ENCODE assay signal across 34 mouse cellular contexts in the genomic region with DNA sequence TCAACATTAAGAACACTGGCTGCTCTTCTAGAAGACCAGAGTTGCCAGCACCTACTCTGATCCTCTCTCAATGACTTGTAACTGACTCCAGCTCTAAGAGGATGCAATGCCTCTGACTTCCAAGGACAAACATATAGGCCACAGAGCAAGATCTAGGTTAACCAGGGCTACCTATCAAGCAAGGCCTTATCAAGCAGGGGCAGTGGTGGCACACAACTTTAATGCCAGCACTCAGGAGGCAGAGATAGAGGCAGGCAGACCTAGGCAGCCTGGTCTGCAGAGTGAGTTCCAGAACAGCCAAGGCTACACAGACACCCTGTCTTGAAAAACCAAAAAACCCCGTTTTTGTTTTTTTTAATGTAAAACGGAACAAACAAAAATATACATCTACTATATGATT. TPM values are rescaled to one million over a fixed set of nuclear protein-coding genes. Genes with fewer than 3 reads are reported as not detected.
DNase-seq lines count a peak whose midpoint lies in the region; ATAC-seq and TF ChIP-seq lines count a peak whose summit lies in the region.
"Had no signal": no experiment of that assay in that cellular context is flagged by ENCODE, and none has a peak within 500 bp of the region (broad histone marks: within the 10 kb centered on the region; RNA-seq: fewer than 3 reads in every experiment).

No protein-coding gene starts in this region.

- no peak overlapping the region for H3K4me2 ChIP-seq in liver, embryonic 14.5 days (ENCODE audit: low read depth)
- no peak overlapping the region for H3K4me2 ChIP-seq in kidney, embryonic 15.5 days
- H3K4me2 ChIP-seq: embryonic facial prominence, embryonic 13.5 days; forebrain, embryonic 13.5 days; heart, embryonic 11.5 days; hindbrain, embryonic 12.5 days; limb, embryonic 13.5 days; midbrain, embryonic 11.5 days had no signal

- H3K9me3 ChIP-seq in liver, embryonic 14.5 days (ENCODE audit: control insufficient read depth, low read length): no peaks in the 10 kb centered on the region
- no peaks in the 10 kb centered on the region for H3K9me3 ChIP-seq in kidney, embryonic 15.5 days (replicated peaks)
- H3K9me3 ChIP-seq: embryonic facial prominence, embryonic 13.5 days; forebrain, embryonic 13.5 days; hindbrain, embryonic 12.5 days; limb, embryonic 13.5 days had no signal

- H3K27me3 ChIP-seq in liver, embryonic 14.5 days (ENCODE audit: control insufficient read depth, insufficient read depth, low read length): no peaks in the 10 kb centered on the region
- H3K27me3 ChIP-seq in kidney, embryonic 15.5 days: no peaks in the 10 kb centered on the region
- H3K27me3 ChIP-seq: CH12.LX; embryonic facial prominence, embryonic 13.5 days; forebrain, embryonic 13.5 days; hindbrain, embryonic 12.5 days; limb, embryonic 13.5 days had no signal

- 52% methylated on average over 2 of the region's 2 CpGs for WGBS in liver, embryonic 14.5 days (ENCODE audit: insufficient replicate concordance)
- 90% methylated on average over 2 of the region's 2 CpGs for WGBS in kidney, embryonic 15.5 days

- H3K9ac ChIP-seq in liver, embryonic 14.5 days (replicated peaks): no peak overlapping the region
- no peak overlapping the region for H3K9ac ChIP-seq in kidney, embryonic 15.5 days
- H3K9ac ChIP-seq: embryonic facial prominence, embryonic 13.5 days; forebrain, embryonic 13.5 days; hindbrain, embryonic 12.5 days; limb, embryonic 13.5 days had no signal

- H3K36me3 ChIP-seq in liver, embryonic 14.5 days (replicated peaks; ENCODE audit: control insufficient read depth, insufficient read depth, low read depth): peaks cover 3% of the 10 kb centered on the region; the same call in 1 of the 2 replicates
- H3K36me3 ChIP-seq in kidney, embryonic 15.5 days: no peaks in the 10 kb centered on the region; the same call in 1 of the 2 replicates
- H3K36me3 ChIP-seq: embryonic facial prominence, embryonic 13.5 days; hindbrain, embryonic 12.5 days had no signal

- peak; percentile 34 for DNase-seq in heart, adult 11 months
- no peak for DNase-seq in heart, adult 9 months (ENCODE audit: low spot score in 2 of 2)
- peak; percentile 20 to 47 (median 38) for DNase-seq in liver, embryonic 14.5 days (ENCODE audit: low read depth in 3 of 3, low spot score in 3 of 3)
- no peak for DNase-seq in cerebellum, postnatal 14 days
- no peak for DNase-seq in urinary bladder, postnatal 36 days (ENCODE audit: low spot score in 2 of 2)
- DNase-seq: adrenal gland, adult 2 months; cerebellum, adult 11 months; cerebellum, adult 9-10 months; gastrocnemius, postnatal 14 days; heart, postnatal 36 days; kidney, adult 8-10 months; kidney, postnatal 10 days; layer of hippocampus, adult 9-11 months; lung, adult 2 months; lung, postnatal 10 days; right cerebral cortex, adult 18-20 months; thymus, postnatal 14 days had no signal

- peak; percentile 69 for TF ChIP-seq EP300 in liver, embryonic 14.5 days (IDR thresholded peaks at IDR 0.05; ENCODE audit: low read depth)

- H3K27ac ChIP-seq in liver, embryonic 14.5 days: no peak overlapping the region
- no peak overlapping the region for H3K27ac ChIP-seq in kidney, embryonic 15.5 days
- H3K27ac ChIP-seq: embryonic facial prominence, embryonic 13.5 days; forebrain, embryonic 13.5 days; hindbrain, embryonic 12.5 days; hindbrain, postnatal 0 days; limb, embryonic 13.5 days had no signal

- peak; percentile 100 for ATAC-seq in erythroid progenitor cell, adult 5-6 weeks (replicated peaks; ENCODE audit: low FRiP score, poor library complexity, severe bottlenecking)
- peak; percentile 96 for ATAC-seq in liver, embryonic 14.5 days (ENCODE audit: insufficient read depth)
- peak; percentile 100 for ATAC-seq in megakaryocyte-erythroid progenitor cell, adult 5-6 weeks (replicated peaks; ENCODE audit: low FRiP score, low TSS enrichment, poor library complexity, severe bottlenecking)
- no peak for ATAC-seq in kidney, embryonic 15.5 days (replicated peaks; ENCODE audit: low FRiP score)
- ATAC-seq: activated CD4-positive, CD25-positive, alpha-beta regulatory T cell, adult 4 months; forebrain, embryonic 13.5 days; hindbrain, postnatal 0 days; intestine, embryonic 16.5 days; midbrain, embryonic 16.5 days had no signal

- no peak for TF ChIP-seq CTCF in liver, embryonic 14.5 days (IDR thresholded peaks at IDR 0.05; ENCODE audit: low read depth)

- H3K4me1 ChIP-seq in liver, embryonic 14.5 days (replicated peaks; ENCODE audit: control insufficient read depth in 2 of 2, insufficient read depth in 2 of 2, low read length in 1 of 2): peaks cover 3 to 5% of the 10 kb centered on the region in 2 experiments
- no peaks in the 10 kb centered on the region for H3K4me1 ChIP-seq in kidney, embryonic 15.5 days
- H3K4me1 ChIP-seq: embryonic facial prominence, embryonic 13.5 days; forebrain, embryonic 13.5 days; hindbrain, embryonic 12.5 days; limb, embryonic 13.5 days had no signal

- H3K4me3 ChIP-seq in liver, embryonic 14.5 days (ENCODE audit: insufficient read depth in 1 of 2, low read depth in 2 of 2, low read length in 2 of 2): no peak overlapping the region
- no peak overlapping the region for H3K4me3 ChIP-seq in kidney, embryonic 15.5 days (replicated peaks)
- H3K4me3 ChIP-seq: embryonic facial prominence, embryonic 13.5 days; erythroblast, embryonic 14.5 days; forebrain, embryonic 13.5 days; hindbrain, embryonic 12.5 days; limb, embryonic 13.5 days had no signal

RNA-seq across cellular contexts. Expression of gene Dcaf6, which starts 34.0 kb away (rescaled TPM):
- total RNA-seq in erythroid progenitor cell, adult 5-6 weeks (2015; ENCODE audit: low replicate concordance): 121 and 144 TPM in 2 replicates
- total RNA-seq in erythroid progenitor cell, adult 5-6 weeks (2017; ENCODE audit: low replicate concordance): 172 and 178 TPM in 2 replicates
- 14.6 and 20.6 TPM in 2 replicates for polyA plus RNA-seq in liver, embryonic 14.5 days (2012; rRNA removed)
- 13.5 and 15.2 TPM in 2 replicates for polyA plus RNA-seq in liver, embryonic 14.5 days (2014; fragmentation: Nextera tagmentation; extraction: Ambion mirVana)
- 21.3 and 36.3 TPM in 2 replicates for total RNA-seq in megakaryocyte-erythroid progenitor cell, adult 5-6 weeks (2014; fragmentation: Nextera tagmentation)
- total RNA-seq in megakaryocyte-erythroid progenitor cell, adult 5-6 weeks (2017): 20.3 and 22.0 TPM in 2 replicates
- 15.6 and 18.1 TPM in 2 replicates for polyA plus RNA-seq in kidney, embryonic 15.5 days (2015; fragmentation: Nextera tagmentation; extraction: Ambion mirVana)

RNA-seq across cellular contexts. Expression of gene Mpc2, which starts 34.2 kb away (rescaled TPM):
- total RNA-seq in erythroid progenitor cell, adult 5-6 weeks (2015; ENCODE audit: low replicate concordance): 91.2 and 119 TPM in 2 replicates
- 141 and 142 TPM in 2 replicates for total RNA-seq in erythroid progenitor cell, adult 5-6 weeks (2017; ENCODE audit: low replicate concordance)
- polyA plus RNA-seq in liver, embryonic 14.5 days (2012; rRNA removed): 46.7 and 65.2 TPM in 2 replicates
- 270 and 275 TPM in 2 replicates for polyA plus RNA-seq in liver, embryonic 14.5 days (2014; fragmentation: Nextera tagmentation; extraction: Ambion mirVana)
- total RNA-seq in megakaryocyte-erythroid progenitor cell, adult 5-6 weeks (2014; fragmentation: Nextera tagmentation): 68.1 and 83.2 TPM in 2 replicates
- 65.7 and 85.1 TPM in 2 replicates for total RNA-seq in megakaryocyte-erythroid progenitor cell, adult 5-6 weeks (2017)
- 258 and 309 TPM in 2 replicates for polyA plus RNA-seq in kidney, embryonic 15.5 days (2015; fragmentation: Nextera tagmentation; extraction: Ambion mirVana)

RNA-seq across cellular contexts. Expression of gene Adcy10, which starts 58.7 kb away (rescaled TPM):
- total RNA-seq in erythroid progenitor cell, adult 5-6 weeks (2015; ENCODE audit: low replicate concordance): not detected in 2 replicates
- total RNA-seq in erythroid progenitor cell, adult 5-6 weeks (2017; ENCODE audit: low replicate concordance): 0.15 TPM in 1 of 2 replicates, not detected in the other
- 0.01 and 0.08 TPM in 2 replicates for polyA plus RNA-seq in liver, embryonic 14.5 days (2012; rRNA removed)
- polyA plus RNA-seq in liver, embryonic 14.5 days (2014; fragmentation: Nextera tagmentation; extraction: Ambion mirVana): 0.21 TPM in 1 of 2 replicates, not detected in the other
- 0.94 TPM in 1 of 2 replicates, not detected in the other for total RNA-seq in megakaryocyte-erythroid progenitor cell, adult 5-6 weeks (2014; fragmentation: Nextera tagmentation)
- 3.2 TPM in 1 of 2 replicates, not detected in the other for total RNA-seq in megakaryocyte-erythroid progenitor cell, adult 5-6 weeks (2017)
- 0.23 and 0.31 TPM in 2 replicates for polyA plus RNA-seq in kidney, embryonic 15.5 days (2015; fragmentation: Nextera tagmentation; extraction: Ambion mirVana)
- total RNA-seq: gastrocnemius, postnatal 14 days; heart, postnatal 36 days had no signal
- polyA plus RNA-seq: C2C12; erythroblast, embryonic 14.5 days; heart, embryonic 11.5 days; heart, embryonic 16.5 days; intestine, embryonic 16.5 days; limb, embryonic 13.5 days had no signal

Comparison
In these comparisons a context has a peak if more than half of its experiments do, and no peak if none do; other contexts are left out.
1. DNase-seq: peak in heart, adult 11 months (single experiment) and liver, embryonic 14.5 days (3 of 3); none in heart, adult 9 months (0 of 2), cerebellum, postnatal 14 days (0 of 2) and urinary bladder, postnatal 36 days (0 of 2).